Mouse (Mus musculus): ENCODE results near the gene Pias4. TPM values are rescaled to one million over a fixed set of nuclear protein-coding genes. Genes with fewer than 3 reads are reported as not detected.

Gene Pias4
- polyA plus RNA-seq, 1 experiment from 2014 or later, result 56.2 TPM

DNA sequence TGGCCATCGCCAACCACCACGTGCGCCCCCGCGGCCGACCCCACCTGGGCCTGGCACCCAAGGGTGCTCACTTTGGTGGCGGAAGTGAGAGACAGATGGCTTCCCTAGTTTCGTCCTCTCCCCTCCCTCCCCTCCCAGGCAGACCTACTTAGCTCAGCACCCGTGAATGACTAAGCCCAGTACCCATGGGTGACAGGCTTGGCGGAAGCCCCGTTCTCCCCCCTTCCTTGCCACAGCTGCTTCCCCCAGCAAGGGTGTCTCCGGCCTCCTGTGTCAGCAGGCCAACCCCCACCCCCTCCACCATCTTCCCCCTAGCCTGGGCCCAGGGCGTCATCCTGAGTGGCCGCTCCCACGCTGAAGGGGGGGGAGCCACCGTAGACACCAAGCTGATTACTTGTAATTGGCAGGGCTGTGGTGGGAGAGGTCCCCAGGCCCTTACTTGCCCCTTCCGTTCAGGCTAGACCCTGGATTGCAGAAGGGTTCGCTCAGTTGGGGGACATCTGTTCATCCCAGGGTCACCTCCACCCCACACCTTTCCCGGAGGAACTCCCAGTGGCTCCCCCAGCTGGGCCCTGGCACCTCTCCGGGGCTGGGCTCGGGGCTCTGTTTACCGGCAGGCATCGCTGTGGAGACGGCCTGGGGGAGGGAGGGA, 29.5 kb downstream of the Pias4 start:
- DNase-seq (ENCODE audit: extremely low spot score, low spot score), result peak; percentile 53
- H3K36me3 ChIP-seq (replicated peaks), result peaks cover 15% of the 10 kb centered on the region
- peaks cover 29% of the 10 kb centered on the region for H3K27me3 ChIP-seq (ENCODE audit: poor library complexity, severe bottlenecking)
- H3K27ac ChIP-seq, result peak overlapping the region; percentile 97
- H3K4me1 ChIP-seq, result peaks cover 78% of the 10 kb centered on the region
- H3K4me3 ChIP-seq, result peak overlapping the region; percentile 91
- H3K9me3 ChIP-seq, result no peaks in the 10 kb centered on the region
- 2% methylated on average over 23 of the region's 24 CpGs for WGBS

DNA sequence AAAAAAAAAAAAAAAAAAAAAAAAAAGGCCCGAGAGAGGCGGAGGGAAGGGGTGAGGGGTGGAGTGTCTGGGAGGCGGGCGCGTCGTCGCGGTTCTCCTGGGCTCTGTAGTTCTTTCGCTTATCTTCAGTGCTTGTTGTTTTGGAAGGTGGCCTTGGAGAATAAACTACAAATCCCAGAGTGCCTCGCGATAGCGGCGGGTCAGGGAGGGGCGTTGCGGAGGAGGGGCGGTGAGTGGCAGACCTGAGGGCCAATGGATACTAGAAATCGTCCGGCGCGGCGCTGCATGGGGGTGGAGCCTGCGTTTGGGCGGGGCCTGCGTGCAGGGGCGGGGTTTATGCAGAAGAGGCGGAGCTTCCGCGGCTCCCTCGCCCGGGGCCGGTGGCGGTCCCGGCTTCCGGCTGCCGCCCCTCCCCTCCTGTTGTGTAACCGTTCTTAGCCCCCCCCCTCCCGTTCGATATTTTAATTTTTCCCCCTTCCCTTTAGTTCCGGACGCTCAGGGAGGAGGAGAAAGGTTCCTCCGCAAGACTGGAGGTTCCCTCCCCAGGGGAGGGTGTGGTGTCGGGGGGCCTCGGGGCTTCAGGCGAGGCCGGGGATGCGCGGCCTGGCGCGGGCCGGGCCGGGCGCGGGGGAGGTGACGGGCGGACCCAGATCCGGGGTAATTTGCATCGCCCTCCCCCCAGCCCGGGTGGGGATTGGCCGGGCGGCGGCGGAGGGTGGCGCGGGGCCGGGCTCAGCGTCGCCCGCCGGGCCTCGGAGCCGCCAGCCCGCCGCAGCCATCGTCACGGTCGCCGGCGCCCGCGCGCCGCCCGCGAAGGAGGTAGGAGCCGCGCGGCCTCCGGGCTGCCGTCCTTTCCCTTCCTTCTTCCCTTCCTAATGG, 30.2 kb downstream of the Pias4 start:
- no peaks in the 10 kb centered on the region for H3K9me3 ChIP-seq
- WGBS, result under 1% methylated on average over 81 of the region's 89 CpGs
- H3K27ac ChIP-seq, result peak overlapping the region; percentile 97
- peak; percentile 100 for DNase-seq (ENCODE audit: extremely low spot score, low spot score)
- H3K36me3 ChIP-seq (replicated peaks), result peaks cover 7% of the 10 kb centered on the region
- peaks cover 71% of the 10 kb centered on the region for H3K4me1 ChIP-seq
- peaks cover 36% of the 10 kb centered on the region for H3K27me3 ChIP-seq (ENCODE audit: poor library complexity, severe bottlenecking)
- H3K4me3 ChIP-seq, result peak overlapping the region; percentile 91

DNA sequence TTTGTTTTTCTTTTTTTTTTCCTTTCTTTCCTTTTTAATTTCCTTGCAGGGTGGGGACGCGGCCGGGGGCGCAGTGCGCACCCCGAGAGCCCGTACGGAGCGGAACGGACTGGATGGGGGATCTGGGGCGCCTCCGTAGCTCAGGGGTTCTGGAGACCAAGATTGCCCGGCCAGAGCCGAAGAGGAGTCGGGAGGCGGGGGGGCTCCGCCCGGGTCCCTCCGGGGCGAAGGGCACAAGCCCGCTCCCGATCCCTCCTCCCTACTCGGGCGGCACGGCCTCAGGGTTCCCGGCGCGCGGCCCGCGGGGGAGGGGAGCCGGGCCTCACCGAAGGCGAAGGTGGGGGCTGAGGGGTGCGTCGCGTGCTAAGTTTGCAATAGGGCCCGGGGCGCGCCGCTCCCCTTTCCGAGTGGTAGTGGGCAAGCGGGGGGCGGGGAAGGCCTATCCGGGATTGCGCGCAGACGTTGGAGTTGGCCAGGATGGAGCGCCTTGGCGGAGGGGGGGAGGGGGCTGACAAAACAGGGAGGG, 31.0 kb downstream of the Pias4 start:
- peak overlapping the region; percentile 97 for H3K27ac ChIP-seq
- peaks cover 36% of the 10 kb centered on the region for H3K27me3 ChIP-seq (ENCODE audit: poor library complexity, severe bottlenecking)
- peaks cover 4% of the 10 kb centered on the region for H3K36me3 ChIP-seq (replicated peaks)
- H3K4me3 ChIP-seq, result peak overlapping the region; percentile 91
- DNase-seq (ENCODE audit: extremely low spot score, low spot score), result peak; percentile 83
- peaks cover 64% of the 10 kb centered on the region for H3K4me1 ChIP-seq
- H3K9me3 ChIP-seq, result no peaks in the 10 kb centered on the region
- 1% methylated on average over 49 of the region's 50 CpGs for WGBS

DNA sequence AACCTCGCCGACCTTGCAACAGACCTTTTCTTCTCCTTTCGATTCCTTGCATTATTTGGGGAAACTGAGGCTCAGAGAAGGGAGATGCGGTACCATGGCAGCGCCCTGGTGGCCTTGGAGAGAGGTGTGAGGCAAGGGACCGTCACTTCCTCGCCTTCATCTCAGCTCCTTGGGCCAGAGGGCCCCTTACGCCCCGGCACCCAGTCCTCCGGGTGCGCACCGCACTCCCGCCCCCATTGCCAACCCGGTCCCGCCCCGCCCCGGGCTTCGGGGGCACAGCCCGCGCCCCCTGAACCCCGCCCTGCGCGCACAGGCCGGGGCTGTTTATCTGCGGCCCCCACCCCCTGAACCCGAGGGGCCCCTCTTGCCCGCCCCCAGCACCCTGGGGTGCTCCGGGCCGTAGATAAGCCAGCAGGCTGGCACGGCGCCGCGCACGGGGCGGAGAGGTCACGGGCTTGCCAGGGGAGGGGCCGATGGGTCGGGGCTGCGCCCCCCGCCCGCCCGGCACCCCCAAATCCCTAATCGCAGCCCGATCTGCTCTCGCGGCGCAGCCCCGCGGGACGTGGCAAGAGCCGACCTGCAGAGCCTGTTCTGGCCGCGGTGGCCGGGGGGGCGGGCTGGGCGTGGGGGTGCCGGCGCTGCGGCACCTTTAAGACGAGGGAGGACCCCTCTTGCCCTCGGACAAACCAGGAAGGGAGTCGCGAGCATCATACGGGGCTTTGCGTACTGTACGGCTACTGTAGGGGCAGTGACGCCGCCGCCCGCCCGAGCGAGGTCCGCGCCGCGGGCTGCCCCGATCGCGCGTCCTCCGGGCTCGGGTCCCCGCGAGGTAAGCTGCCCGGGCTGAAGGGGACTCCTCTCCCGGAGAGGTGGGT, 31.7 kb downstream of the Pias4 start:
- peak; percentile 68 for DNase-seq (ENCODE audit: extremely low spot score, low spot score)
- Histone ChIP-seq H3K27me3 (ENCODE audit: poor library complexity, severe bottlenecking) (peaks cover 40% of the 10 kb centered on the region), H3K9me3 (no peaks in the 10 kb centered on the region), H3K4me1 (peaks cover 57% of the 10 kb centered on the region), H3K4me3 (peak overlapping the region; percentile 91), H3K36me3 (replicated peaks) (peaks cover 4% of the 10 kb centered on the region; the same call in 1 of the 2 replicates), H3K27ac (peak overlapping the region; percentile 97)
- WGBS, result under 1% methylated on average over 86 of the region's 86 CpGs

DNA sequence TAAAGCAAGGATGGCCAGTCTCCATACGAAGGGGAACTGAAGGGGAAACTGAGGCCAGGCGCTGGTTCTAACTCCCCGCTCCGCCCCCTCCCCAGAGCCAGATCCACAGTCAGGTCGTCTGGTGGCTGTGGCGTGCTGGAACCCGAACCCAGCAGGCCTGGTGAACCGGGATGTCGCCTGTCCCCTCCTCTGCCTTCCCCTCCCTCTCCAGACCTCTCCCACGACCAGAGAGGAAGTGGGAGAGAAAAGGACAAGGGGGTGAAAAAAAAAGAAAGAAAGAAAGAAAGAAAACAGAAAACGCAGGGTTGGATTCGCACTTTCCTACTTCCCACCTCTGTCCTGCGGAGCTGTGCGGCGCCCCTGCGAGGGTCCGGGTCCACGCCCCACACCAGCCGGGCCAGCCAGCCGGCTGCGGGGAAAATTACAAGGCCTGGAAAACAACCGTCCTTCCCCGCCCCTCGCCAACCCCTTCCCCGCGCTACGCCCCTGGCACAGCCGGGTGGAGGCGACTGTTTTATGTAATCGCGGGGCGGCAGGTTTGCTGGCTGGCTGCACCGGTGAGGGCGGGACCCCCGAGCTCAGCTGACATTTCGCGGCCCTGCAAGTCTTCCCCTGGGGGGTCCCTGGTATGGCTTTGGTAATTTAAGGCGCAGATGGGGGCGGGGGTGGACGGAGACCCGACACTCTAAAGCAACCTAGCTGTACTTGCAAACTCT, 32.6 kb downstream of the Pias4 start, which contains the start of gene Zbtb7a:
Gene Zbtb7a, plus strand, starts transcription at position 255 of the 716 bp plus-strand sequence.
- 2% methylated on average over 41 of the region's 41 CpGs for WGBS
- Histone ChIP-seq H3K36me3 (replicated peaks) (no peaks in the 10 kb centered on the region), H3K9me3 (no peaks in the 10 kb centered on the region), H3K4me3 (peak within 1 kb of the TSS; percentile 91), H3K27ac (peak within 1 kb of the TSS; percentile 97), H3K27me3 (ENCODE audit: poor library complexity, severe bottlenecking) (peaks cover 49% of the 10 kb centered on the region), H3K4me1 (peaks cover 47% of the 10 kb centered on the region)
- DNase-seq (ENCODE audit: extremely low spot score, low spot score), result peak; percentile 60

DNA sequence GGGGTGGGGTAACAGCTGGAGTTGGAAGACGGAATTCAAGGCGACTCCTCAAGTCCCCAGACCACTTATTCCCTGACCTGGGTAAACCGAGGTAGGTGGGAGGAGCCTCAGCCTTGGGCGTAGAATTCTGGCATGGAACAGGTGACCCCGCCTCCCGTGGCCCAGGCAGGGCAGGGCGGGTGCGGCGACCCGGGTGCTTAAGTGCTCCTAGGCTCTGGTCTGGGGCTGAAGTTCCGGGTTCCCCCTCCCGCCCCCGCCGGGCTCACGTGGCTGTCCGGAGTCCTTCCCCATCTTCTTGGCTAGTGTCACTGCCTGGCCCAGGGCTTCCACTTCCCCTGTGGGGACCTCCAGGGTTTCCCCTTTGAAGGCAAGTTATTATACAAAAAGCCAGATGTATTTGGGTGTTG, 33.5 kb downstream of the Pias4 start:
- Histone ChIP-seq H3K27me3 (ENCODE audit: poor library complexity, severe bottlenecking) (peaks cover 59% of the 10 kb centered on the region), H3K36me3 (replicated peaks) (no peaks in the 10 kb centered on the region), H3K27ac (no peak overlapping the region), H3K4me3 (peak overlapping the region; percentile 91), H3K4me1 (peaks cover 47% of the 10 kb centered on the region), H3K9me3 (no peaks in the 10 kb centered on the region)
- DNase-seq (ENCODE audit: extremely low spot score, low spot score), result no peak
- 2% methylated on average over 16 of the region's 16 CpGs for WGBS

DNA sequence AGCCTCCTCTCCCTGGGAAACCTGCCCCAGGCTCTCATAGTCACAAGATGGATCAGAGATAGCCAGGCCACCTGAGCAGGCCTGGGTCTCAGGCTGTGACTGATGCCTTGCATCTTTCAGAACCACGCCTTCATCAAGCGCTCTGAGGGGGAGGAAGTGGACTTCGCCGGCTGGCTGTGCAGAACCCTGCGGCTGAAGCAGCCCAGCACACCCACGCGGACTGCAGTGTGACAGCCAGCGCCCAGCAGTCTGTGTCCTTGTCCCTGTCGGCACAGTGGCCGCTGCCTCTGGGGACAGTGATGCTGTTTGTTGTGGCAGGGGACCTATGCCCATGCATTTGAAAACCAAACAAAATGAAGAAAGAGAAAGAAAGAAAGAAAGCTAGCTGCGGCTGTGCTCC, 44.2 kb downstream of the Pias4 start:
- no peak for DNase-seq (ENCODE audit: extremely low spot score, low spot score)
- 87% methylated on average over 11 of the region's 11 CpGs for WGBS
- H3K9me3 ChIP-seq, result no peaks in the 10 kb centered on the region
- no peak overlapping the region for H3K27ac ChIP-seq
- H3K4me1 ChIP-seq, result peaks cover 12% of the 10 kb centered on the region
- no peak overlapping the region for H3K4me3 ChIP-seq
- H3K36me3 ChIP-seq (replicated peaks), result peaks cover 65% of the 10 kb centered on the region
- peaks cover 14% of the 10 kb centered on the region for H3K27me3 ChIP-seq (ENCODE audit: poor library complexity, severe bottlenecking)

DNA sequence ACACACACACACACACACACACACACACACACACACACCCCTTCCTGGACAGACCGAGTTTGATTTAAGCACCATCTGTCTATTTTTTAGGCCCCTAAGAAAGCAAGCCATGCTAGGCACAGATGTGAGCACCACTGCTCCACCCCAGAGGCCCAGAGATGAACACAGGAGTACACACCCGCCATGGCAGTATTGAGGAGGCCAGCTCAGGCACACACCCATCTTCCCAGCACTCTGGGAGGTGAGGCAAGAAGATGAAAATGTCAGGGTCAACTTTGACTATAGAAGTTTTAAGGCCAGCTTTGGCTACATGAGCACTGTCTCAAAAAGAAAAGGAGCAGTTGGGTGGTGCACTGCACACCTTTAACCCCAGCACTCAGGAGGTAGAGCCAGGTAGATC, 44.8 kb downstream of the Pias4 start:
- WGBS, result 86% methylated on average over 2 of the region's 2 CpGs
- no peak overlapping the region for H3K4me3 ChIP-seq
- peaks cover 8% of the 10 kb centered on the region for H3K27me3 ChIP-seq (ENCODE audit: poor library complexity, severe bottlenecking)
- DNase-seq (ENCODE audit: extremely low spot score, low spot score), result no peak
- H3K36me3 ChIP-seq (replicated peaks), result peaks cover 71% of the 10 kb centered on the region
- H3K27ac ChIP-seq, result no peak overlapping the region
- H3K9me3 ChIP-seq, result no peaks in the 10 kb centered on the region
- H3K4me1 ChIP-seq, result peaks cover 7% of the 10 kb centered on the region

DNA sequence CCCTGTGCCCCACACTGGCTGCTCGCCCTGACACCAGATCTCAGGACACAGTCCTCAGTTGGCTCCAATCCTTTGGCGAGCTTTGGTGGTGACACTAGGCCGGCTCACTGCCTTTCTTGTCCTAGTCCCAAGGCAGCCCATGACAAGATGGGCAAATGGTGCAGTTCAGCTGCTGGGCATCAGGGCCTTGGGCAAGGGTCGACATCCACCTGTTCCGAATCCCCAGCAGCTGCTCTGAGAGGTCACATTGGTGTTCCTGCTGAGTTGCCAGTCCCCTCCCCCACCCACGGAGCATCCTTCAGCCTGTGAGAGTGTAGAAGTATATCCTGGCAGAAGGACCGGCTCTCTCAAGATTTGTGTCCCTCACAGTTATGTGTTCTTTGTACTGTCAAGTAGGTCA, 47.1 kb downstream of the Pias4 start:
- Histone ChIP-seq H3K4me1 (no peaks in the 10 kb centered on the region), H3K4me3 (no peak overlapping the region), H3K27ac (no peak overlapping the region), H3K9me3 (no peaks in the 10 kb centered on the region), H3K27me3 (ENCODE audit: poor library complexity, severe bottlenecking) (no peaks in the 10 kb centered on the region), H3K36me3 (replicated peaks) (peaks cover 91% of the 10 kb centered on the region)
- 89% methylated on average over 7 of the region's 7 CpGs for WGBS
- no peak for DNase-seq (ENCODE audit: extremely low spot score, low spot score)

DNA sequence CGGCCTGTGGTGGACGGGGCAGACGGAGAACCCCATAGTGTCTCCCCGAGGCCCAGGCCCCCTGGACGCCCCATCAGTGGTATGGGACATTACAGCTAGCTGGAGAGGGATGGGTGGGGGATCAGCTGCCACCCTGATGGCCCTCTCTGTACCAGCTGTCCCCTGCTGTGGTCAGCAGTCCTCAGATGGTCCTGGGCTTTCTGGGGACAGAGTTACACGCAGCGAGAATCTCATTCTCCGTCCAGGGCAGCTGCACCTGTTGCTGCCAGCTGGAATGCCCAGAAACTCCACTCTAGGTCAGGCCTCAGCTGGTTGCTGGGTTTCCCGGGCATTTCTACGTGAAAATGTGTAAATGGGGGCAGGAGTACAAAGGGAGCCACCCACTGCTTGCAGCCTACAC, 48.1 kb downstream of the Pias4 start:
- no peaks in the 10 kb centered on the region for H3K27me3 ChIP-seq (ENCODE audit: poor library complexity, severe bottlenecking)
- no peaks in the 10 kb centered on the region for H3K9me3 ChIP-seq
- DNase-seq (ENCODE audit: extremely low spot score, low spot score), result no peak
- H3K4me3 ChIP-seq, result no peak overlapping the region
- H3K36me3 ChIP-seq (replicated peaks), result peaks cover 98% of the 10 kb centered on the region
- H3K27ac ChIP-seq, result no peak overlapping the region
- no peaks in the 10 kb centered on the region for H3K4me1 ChIP-seq
- 94% methylated on average over 10 of the region's 10 CpGs for WGBS

DNA sequence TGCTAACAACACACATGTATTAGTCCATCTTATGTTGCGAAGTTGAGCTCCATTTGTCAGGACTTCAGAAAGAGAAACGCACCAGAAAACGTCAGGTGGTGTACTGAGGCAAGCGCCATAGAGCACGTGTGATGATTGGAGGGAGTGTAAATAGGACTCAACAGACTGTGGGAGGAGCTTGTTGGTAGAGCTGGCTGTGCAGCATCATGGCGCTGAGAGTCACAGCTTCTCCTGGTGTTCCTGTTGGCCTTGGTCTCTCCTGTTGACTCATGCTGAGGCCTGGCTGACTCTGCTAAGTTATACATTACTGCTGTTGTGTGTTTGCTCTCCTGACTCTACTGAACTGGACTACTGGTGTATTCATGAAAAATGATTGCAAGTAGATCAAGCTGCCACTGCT, 54.8 kb downstream of the Pias4 start:
- Histone ChIP-seq H3K27me3 (ENCODE audit: poor library complexity, severe bottlenecking) (no peaks in the 10 kb centered on the region), H3K4me3 (no peak overlapping the region), H3K4me1 (peaks cover 2% of the 10 kb centered on the region; the same call in 1 of the 2 replicates), H3K27ac (no peak overlapping the region), H3K9me3 (no peaks in the 10 kb centered on the region), H3K36me3 (replicated peaks) (peaks cover 97% of the 10 kb centered on the region)
- WGBS, result 95% methylated on average over 6 of the region's 6 CpGs
- no peak for DNase-seq (ENCODE audit: extremely low spot score, low spot score)
